Mouse (Mus musculus) kidney, postnatal 36 days (tissue): ENCODE measurements around the gene Npc2.
A peak's percentile ranks its signal among the peaks of the same experiment; 100 is the strongest.

Experiments
- DNase-seq, 2 experiments: peaks; one replicate each; pipeline ENCODE4 v3.0.0; 2021 to 2022; ENCODE audit warnings: mixed read lengths in 2 of 2

Npc2 gene

GRCm38 (mm10) chr12:84726986-84727385 lies 46.0 kb downstream of the Npc2 start:
- no peak for DNase-seq

- no peak for DNase-seq
Observed at GRCm38 (mm10) chr12:84726391-84726790, 46.6 kb downstream of the Npc2 start.

GRCm38 (mm10) chr12:84718462-84719244 lies 54.3 kb downstream of the Npc2 start:
- no peak for DNase-seq

GRCm38 (mm10) chr12:84714578-84714977 lies 58.4 kb downstream of the Npc2 start:
- DNase-seq, result no peak

- DNase-seq, result peak in 1 of 2 experiments; percentile 45
Observed at GRCm38 (mm10) chr12:84709842-84710439, 63.0 kb downstream of the Npc2 start.

- no peak for DNase-seq
Observed at GRCm38 (mm10) chr12:84707804-84708203, 65.1 kb downstream of the Npc2 start.

GRCm38 (mm10) chr12:84706886-84707285 lies 66.1 kb downstream of the Npc2 start:
- no peak for DNase-seq
